Mouse (Mus musculus): ENCODE results near the gene Celsr3. TPM values are rescaled to one million over a fixed set of nuclear protein-coding genes. Genes with fewer than 3 reads are reported as not detected.

The Celsr3 gene
- total and polyA plus RNA-seq, 3 experiments: 0.03 to 0.12 TPM; not detected in 1

DNA sequence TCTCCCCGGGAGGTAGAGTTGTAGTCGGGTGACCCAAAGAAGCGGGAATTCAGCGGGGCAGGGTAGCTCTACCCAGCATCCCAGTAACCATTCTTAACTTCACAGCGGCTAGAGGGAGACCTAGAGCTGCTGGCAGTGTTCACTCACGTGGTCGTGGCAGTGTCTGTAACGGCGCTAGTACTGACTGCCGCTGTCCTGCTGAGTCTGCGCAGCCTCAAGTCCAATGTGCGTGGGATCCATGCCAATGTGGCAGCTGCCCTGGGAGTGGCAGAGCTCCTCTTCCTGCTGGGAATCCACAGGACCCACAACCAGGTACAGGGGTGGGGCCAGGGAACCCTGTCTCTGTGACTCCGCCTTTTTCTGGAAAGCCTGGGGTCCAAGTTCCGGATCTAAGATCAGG is 16.9 kb downstream of the Celsr3 start:
- H3K79me2 ChIP-seq (ENCODE audit: control insufficient read depth, insufficient read depth, low read length, poor library complexity): no peaks in the 10 kb centered on the region
- H3K27ac ChIP-seq (ENCODE audit: control insufficient read depth, low read depth, low read length): no peak overlapping the region
- TF ChIP-seq NRF1 (IDR thresholded peaks at IDR 0.05; ENCODE audit: insufficient read depth, low read depth, low read length, poor library complexity, severe bottlenecking) (no peak), SIN3A (IDR thresholded peaks at IDR 0.05; ENCODE audit: low read length) (no peak), RCOR1 (IDR thresholded peaks at IDR 0.05; ENCODE audit: low read depth, low read length) (no peak), ZMIZ1 (IDR thresholded peaks at IDR 0.05; ENCODE audit: low read depth, low read length) (no peak), SMC3 (IDR thresholded peaks at IDR 0.05; ENCODE audit: low read depth, low read length) (no peak), MYC (IDR thresholded peaks at IDR 0.05; ENCODE audit: low read depth, low read length) (no peak), MXI1 (IDR thresholded peaks at IDR 0.05; ENCODE audit: low read depth, low read length) (no peak), ZC3H11A (IDR thresholded peaks at IDR 0.05; ENCODE audit: low read depth, low read length) (no peak), BHLHE40 (IDR thresholded peaks at IDR 0.05; ENCODE audit: borderline replicate concordance, low read depth, low read length) (no peak), UBTF (IDR thresholded peaks at IDR 0.05; ENCODE audit: borderline replicate concordance, insufficient read depth, low read depth, low read length) (no peak), POLR2AphosphoS5 (IDR thresholded peaks at IDR 0.05; ENCODE audit: borderline replicate concordance, low read depth, low read length) (no peak), E2F4 (IDR thresholded peaks at IDR 0.05; ENCODE audit: borderline replicate concordance, low read depth, low read length) (no peak), HCFC1 (IDR thresholded peaks at IDR 0.05; ENCODE audit: low read depth, low read length) (no peak), POLR2AphosphoS2 (IDR thresholded peaks at IDR 0.05; ENCODE audit: low read length) (no peak), CHD1 (IDR thresholded peaks at IDR 0.05; ENCODE audit: low read depth, low read length) (no peak), CHD2 (IDR thresholded peaks at IDR 0.05; ENCODE audit: low read length) (no peak), RAD21 (IDR thresholded peaks at IDR 0.05; ENCODE audit: low read depth, low read length) (no peak), MAX (IDR thresholded peaks at IDR 0.05; ENCODE audit: low read length) (no peak), USF2 (IDR thresholded peaks at IDR 0.05; ENCODE audit: borderline replicate concordance in 1 of 2, insufficient read depth in 1 of 2, low read depth in 1 of 2, low read length in 2 of 2) (no peak)
- H3K4me3 ChIP-seq (ENCODE audit: control insufficient read depth in 1 of 2, insufficient read depth in 1 of 2, low read depth in 2 of 2, low read length in 2 of 2): no peak overlapping the region
- no peaks in the 10 kb centered on the region for H3K9me3 ChIP-seq (replicated peaks; ENCODE audit: insufficient read depth, low read length)
- H3K36me3 ChIP-seq (ENCODE audit: control insufficient read depth in 1 of 2, insufficient read depth in 2 of 2, low read length in 2 of 2): no peaks in the 10 kb centered on the region
- no peaks in the 10 kb centered on the region for H3K27me3 ChIP-seq (ENCODE audit: control insufficient read depth in 1 of 2, insufficient read depth in 2 of 2, low read length in 2 of 2)
- H3K9ac ChIP-seq (ENCODE audit: control insufficient read depth, low read depth, low read length, poor library complexity, severe bottlenecking): no peak overlapping the region
- no peaks in the 10 kb centered on the region for H3K4me1 ChIP-seq (ENCODE audit: control insufficient read depth in 1 of 2, insufficient read depth in 2 of 2, low read length in 2 of 2)
- no peak for DNase-seq (ENCODE audit: low read depth, low spot score)

DNA sequence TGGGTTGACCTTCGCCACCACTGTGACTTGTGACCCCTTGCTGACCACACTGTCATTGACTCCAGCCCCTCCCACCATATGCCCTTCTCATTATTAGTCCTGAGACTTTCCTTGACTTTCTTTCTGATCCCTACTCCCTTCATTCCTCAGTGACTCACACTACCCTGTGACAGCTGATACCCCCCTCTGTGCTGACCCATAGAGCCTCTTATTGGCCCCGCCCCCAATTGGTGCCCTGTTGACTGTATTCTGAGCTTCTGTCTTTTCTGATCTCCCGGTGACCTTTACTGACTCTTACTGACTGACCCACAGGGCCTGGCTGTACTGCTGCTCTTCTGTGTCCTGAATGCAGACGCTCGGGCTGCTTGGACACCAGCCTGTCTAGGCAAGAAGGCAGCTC is 19.3 kb downstream of the Celsr3 start:
- Histone ChIP-seq H3K9me3 (replicated peaks; ENCODE audit: insufficient read depth, low read length) (no peaks in the 10 kb centered on the region), H3K36me3 (ENCODE audit: control insufficient read depth in 1 of 2, insufficient read depth in 2 of 2, low read length in 2 of 2) (no peaks in the 10 kb centered on the region)

More for the DNA sequence above, 19.3 kb downstream of the Celsr3 start:
- Histone ChIP-seq H3K27me3 (ENCODE audit: control insufficient read depth in 1 of 2, insufficient read depth in 2 of 2, low read length in 2 of 2) (no peaks in the 10 kb centered on the region), H3K4me1 (ENCODE audit: control insufficient read depth in 1 of 2, insufficient read depth in 2 of 2, low read length in 2 of 2) (no peaks in the 10 kb centered on the region), H3K27ac (ENCODE audit: control insufficient read depth, low read depth, low read length) (no peak overlapping the region), H3K4me3 (ENCODE audit: control insufficient read depth in 1 of 2, insufficient read depth in 1 of 2, low read depth in 2 of 2, low read length in 2 of 2) (no peak overlapping the region), H3K9ac (ENCODE audit: control insufficient read depth, low read depth, low read length, poor library complexity, severe bottlenecking) (no peak overlapping the region), H3K79me2 (ENCODE audit: control insufficient read depth, insufficient read depth, low read length, poor library complexity) (no peaks in the 10 kb centered on the region)
- no peak for DNase-seq (ENCODE audit: low read depth, low spot score)
- no peak for TF ChIP-seq E2F4 (IDR thresholded peaks at IDR 0.05; ENCODE audit: borderline replicate concordance, low read depth, low read length)
- TF ChIP-seq MXI1 (IDR thresholded peaks at IDR 0.05; ENCODE audit: low read depth, low read length): no peak
- TF ChIP-seq NRF1 (IDR thresholded peaks at IDR 0.05; ENCODE audit: insufficient read depth, low read depth, low read length, poor library complexity, severe bottlenecking): no peak
- no peak for TF ChIP-seq POLR2AphosphoS2 (IDR thresholded peaks at IDR 0.05; ENCODE audit: low read length)
- TF ChIP-seq MYC (IDR thresholded peaks at IDR 0.05; ENCODE audit: low read depth, low read length): no peak
- TF ChIP-seq MYB (IDR thresholded peaks at IDR 0.05; ENCODE audit: low read depth, low read length): no peak
- TF ChIP-seq GATA1 (IDR thresholded peaks at IDR 0.05; ENCODE audit: low read depth, low read length): no peak
- no peak for TF ChIP-seq ETS1 (IDR thresholded peaks at IDR 0.05; ENCODE audit: low read depth, low read length)
- TF ChIP-seq ZNF384 (IDR thresholded peaks at IDR 0.05; ENCODE audit: low read depth, low read length): no peak
- TF ChIP-seq ZMIZ1 (IDR thresholded peaks at IDR 0.05; ENCODE audit: low read depth, low read length): no peak
- no peak for TF ChIP-seq SMC3 (IDR thresholded peaks at IDR 0.05; ENCODE audit: low read depth, low read length)
- TF ChIP-seq TCF12 (IDR thresholded peaks at IDR 0.05; ENCODE audit: low read depth, low read length): no peak
- TF ChIP-seq MAX (IDR thresholded peaks at IDR 0.05; ENCODE audit: low read length): no peak
- no peak for TF ChIP-seq POLR2A (IDR thresholded peaks at IDR 0.05; ENCODE audit: control insufficient read depth in 1 of 2, insufficient read depth in 1 of 2, low read depth in 1 of 2, low read length in 2 of 2, poor library complexity in 1 of 2)
